8 mouse cellular contexts compared by ENCODE assay signal in genomic region chr6:49209881-49210854, GRCm38 (mm10). TPM values are rescaled to one million over a fixed set of nuclear protein-coding genes. Genes with fewer than 3 reads are reported as not detected.
DNase-seq lines count a peak whose midpoint lies in the region; ATAC-seq lines count a peak whose summit lies in the region.

No protein-coding gene starts in this region.

- H3K4me1 ChIP-seq in forebrain, embryonic 15.5 days = peaks cover 53% of the 10 kb centered on the region
- H3K4me1 ChIP-seq in kidney, embryonic 15.5 days = peaks cover 51% of the 10 kb centered on the region
- H3K4me1 ChIP-seq in midbrain, embryonic 11.5 days (ENCODE audit: control insufficient read depth, insufficient read depth, low read length) = peaks cover 27% of the 10 kb centered on the region

- peak overlapping the region; percentile 16 for H3K4me3 ChIP-seq in forebrain, embryonic 15.5 days
- H3K4me3 ChIP-seq in kidney, embryonic 15.5 days (replicated peaks) = peak overlapping the region; percentile 28
- H3K4me3 ChIP-seq in midbrain, embryonic 11.5 days (ENCODE audit: low read depth, low read length) = peak overlapping the region; percentile 18

- WGBS in forebrain, embryonic 15.5 days = 8% methylated on average over 14 of the region's 14 CpGs
- WGBS in kidney, embryonic 15.5 days = 11% methylated on average over 14 of the region's 14 CpGs
- WGBS in midbrain, embryonic 11.5 days = 11% methylated on average over 14 of the region's 14 CpGs

- no peaks in the 10 kb centered on the region for H3K27me3 ChIP-seq in forebrain, embryonic 15.5 days
- no peaks in the 10 kb centered on the region for H3K27me3 ChIP-seq in kidney, embryonic 15.5 days
- H3K27me3 ChIP-seq in midbrain, embryonic 11.5 days (ENCODE audit: control insufficient read depth, insufficient read depth, low read length) = no peaks in the 10 kb centered on the region

- DNase-seq in spleen, postnatal 36 days (ENCODE audit: low spot score in 2 of 2) = peak; percentile 19 to 27
- no peak for DNase-seq in spleen, postnatal 14 days (ENCODE audit: low spot score in 2 of 2)
- peak; percentile 89 for DNase-seq in midbrain, embryonic 11.5 days (ENCODE audit: low spot score, missing footprints)
- no peak for DNase-seq in ovary, adult 18-20 months (ENCODE audit: low spot score)
- DNase-seq in layer of hippocampus, postnatal 36 days = no peak

- no peaks in the 10 kb centered on the region for H3K9me3 ChIP-seq in forebrain, embryonic 15.5 days
- no peaks in the 10 kb centered on the region for H3K9me3 ChIP-seq in kidney, embryonic 15.5 days (replicated peaks)
- no peaks in the 10 kb centered on the region for H3K9me3 ChIP-seq in midbrain, embryonic 11.5 days (ENCODE audit: control insufficient read depth, low read length)

- H3K9ac ChIP-seq in forebrain, embryonic 15.5 days (replicated peaks) = peak overlapping the region; percentile 1; the same call in 1 of the 2 replicates
- H3K9ac ChIP-seq in kidney, embryonic 15.5 days = no peak overlapping the region
- H3K9ac ChIP-seq in midbrain, embryonic 11.5 days (ENCODE audit: low read length) = peak overlapping the region; percentile 31; the same call in 1 of the 2 replicates

- H3K36me3 ChIP-seq in forebrain, embryonic 15.5 days = peaks cover 6% of the 10 kb centered on the region; the same call in 1 of the 2 replicates
- peaks cover 22% of the 10 kb centered on the region for H3K36me3 ChIP-seq in kidney, embryonic 15.5 days
- H3K36me3 ChIP-seq in midbrain, embryonic 11.5 days (ENCODE audit: control insufficient read depth, insufficient read depth, low read length) = peaks cover 6% of the 10 kb centered on the region; the same call in 1 of the 2 replicates

- ATAC-seq in forebrain, embryonic 15.5 days (replicated peaks) = no peak
- peak; percentile 82 for ATAC-seq in kidney, embryonic 15.5 days (replicated peaks; ENCODE audit: low FRiP score)
- no peak for ATAC-seq in midbrain, embryonic 11.5 days (ENCODE audit: low FRiP score)
- ATAC-seq in monocyte, adult 5-6 weeks (replicated peaks; ENCODE audit: insufficient number of reproducible peaks, low FRiP score, low TSS enrichment, poor library complexity, severe bottlenecking) = no peak

- H3K4me2 ChIP-seq in forebrain, embryonic 15.5 days (replicated peaks) = peak overlapping the region; percentile 34
- H3K4me2 ChIP-seq in kidney, embryonic 15.5 days = peak overlapping the region; percentile 57
- peak overlapping the region; percentile 49 for H3K4me2 ChIP-seq in midbrain, embryonic 11.5 days

- no peak overlapping the region for H3K27ac ChIP-seq in forebrain, embryonic 15.5 days (replicated peaks)
- peak overlapping the region; percentile 88 for H3K27ac ChIP-seq in kidney, embryonic 15.5 days
- H3K27ac ChIP-seq in midbrain, embryonic 11.5 days (ENCODE audit: low read depth, low read length) = peak overlapping the region; percentile 20; the same call in 1 of the 2 replicates

RNA-seq across cellular contexts. Expression of gene Igf2bp3, which starts 4.6 kb away (rescaled TPM):
- 36.5 and 39.8 TPM in 2 replicates for polyA plus RNA-seq in forebrain, embryonic 15.5 days (2015; fragmentation: Nextera tagmentation; extraction: Ambion mirVana)
- polyA plus RNA-seq in kidney, embryonic 15.5 days (2015; fragmentation: Nextera tagmentation; extraction: Ambion mirVana) = 46.2 and 49.7 TPM in 2 replicates
- 145 and 155 TPM in 2 replicates for polyA plus RNA-seq in midbrain, embryonic 11.5 days (2014; fragmentation: Nextera tagmentation; extraction: Ambion mirVana)
- total RNA-seq in monocyte, adult 5-6 weeks (2017) = 0.19 to 0.29 TPM in 2 of 3 replicates, not detected in the other
- total RNA-seq in layer of hippocampus, postnatal 36 days (2021) = not detected

RNA-seq across cellular contexts. Expression of gene Tra2a, which starts 53.7 kb away (rescaled TPM):
- 147 and 152 TPM in 2 replicates for polyA plus RNA-seq in forebrain, embryonic 15.5 days (2015; fragmentation: Nextera tagmentation; extraction: Ambion mirVana)
- 122 and 130 TPM in 2 replicates for polyA plus RNA-seq in kidney, embryonic 15.5 days (2015; fragmentation: Nextera tagmentation; extraction: Ambion mirVana)
- 57.6 and 61.2 TPM in 2 replicates for polyA plus RNA-seq in midbrain, embryonic 11.5 days (2014; fragmentation: Nextera tagmentation; extraction: Ambion mirVana)
- 185 to 235 TPM (median 209 TPM) in 3 replicates for total RNA-seq in monocyte, adult 5-6 weeks (2017)
- 100 to 1,000 TPM in 1 of 2 experiments, 10 to 100 TPM in 1; 92.3 to 105 TPM for total RNA-seq in layer of hippocampus, postnatal 36 days (2021)

Comparison
In these comparisons a context has a peak if more than half of its experiments do, and no peak if none do; other contexts are left out.
1. DNase-seq: peak in spleen, postnatal 36 days (2 of 2) and midbrain, embryonic 11.5 days (single experiment); none in spleen, postnatal 14 days (0 of 2), ovary, adult 18-20 months (single experiment) and layer of hippocampus, postnatal 36 days (0 of 2).
2. Peak in every context shown above with its lines, with median percentiles within 50 percentile points of each other: H3K4me2 ChIP-seq and H3K4me3 ChIP-seq.